Comparison of ENCODE assay signal across 27 mouse cellular contexts in genomic region chr2:151757451-151757850, GRCm38 (mm10). TPM values are rescaled to one million over a fixed set of nuclear protein-coding genes. Genes with fewer than 3 reads are reported as not detected.
DNase-seq lines count a peak whose midpoint lies in the region; ATAC-seq and TF ChIP-seq lines count a peak whose summit lies in the region.
"Had no signal": no experiment of that assay in that cellular context is flagged by ENCODE, and none has a peak within 500 bp of the region (broad histone marks: within the 10 kb centered on the region; RNA-seq: fewer than 3 reads in every experiment).

No protein-coding gene starts in this region.

- no peak for DNase-seq in hindbrain, embryonic 10.5 days (ENCODE audit: low spot score)
- peak; percentile 88 for DNase-seq in ES-E14 (ENCODE audit: low read depth, low spot score)
- DNase-seq in WW6 (ENCODE audit: low read depth, low spot score), result peak; percentile 65
- peak; percentile 11 for DNase-seq in embryonic facial prominence, embryonic 14.5 days (ENCODE audit: low spot score)
- DNase-seq in cerebellum, postnatal 14 days, result no peak
- no peak for DNase-seq in lung, adult 18-20 months
- DNase-seq in lung, postnatal 10 days, result no peak
- DNase-seq: adrenal gland, postnatal 10 days; adrenal gland, postnatal 36 days; cerebellum, adult 18-20 months; cerebellum, adult 9-11 months; cerebellum, postnatal 36 days; embryo, embryonic 11 days; gastrocnemius, postnatal 25 days; heart, adult 18-20 months; heart, postnatal 10 days; heart, postnatal 36 days had no signal

- ATAC-seq in hindbrain, embryonic 12.5 days (ENCODE audit: low FRiP score), result no peak
- no peak for ATAC-seq in embryonic facial prominence, embryonic 14.5 days (ENCODE audit: low read depth)
- ATAC-seq: CD4-positive, CD25-positive, alpha-beta regulatory T cell, adult 4 months; forebrain, embryonic 15.5 days; intestine, postnatal 0 days; Patski had no signal

- in situ Hi-C loops in ES-E14 (cut with MboI; ENCODE audit: low sequenced_read_pairs in 2 of 2, unreplicated experiment in 2 of 2), result no loop called here

- H3K4me1 ChIP-seq in hindbrain, embryonic 10.5 days (replicated peaks), result peaks cover 15% of the 10 kb centered on the region
- H3K4me1 ChIP-seq in hindbrain, embryonic 12.5 days, result peaks cover 4% of the 10 kb centered on the region; the same call in 1 of the 2 replicates
- no peaks in the 10 kb centered on the region for H3K4me1 ChIP-seq in ES-E14 (ENCODE audit: control insufficient read depth in 2 of 2, insufficient read depth in 2 of 2, low read length in 2 of 2, poor library complexity in 1 of 2)
- H3K4me1 ChIP-seq in embryonic facial prominence, embryonic 14.5 days (ENCODE audit: control insufficient read depth, insufficient read depth, low read length), result no peaks in the 10 kb centered on the region
- H3K4me1 ChIP-seq: embryonic facial prominence, embryonic 15.5 days; forebrain, embryonic 15.5 days; heart, embryonic 12.5 days; heart, embryonic 15.5 days; hindbrain, embryonic 15.5 days had no signal

- no peaks in the 10 kb centered on the region for H3K27me3 ChIP-seq in hindbrain, embryonic 10.5 days (ENCODE audit: insufficient read depth, poor library complexity, severe bottlenecking)
- H3K27me3 ChIP-seq in hindbrain, embryonic 12.5 days, result no peaks in the 10 kb centered on the region
- no peaks in the 10 kb centered on the region for H3K27me3 ChIP-seq in embryonic facial prominence, embryonic 14.5 days (replicated peaks; ENCODE audit: control insufficient read depth, insufficient read depth, low read length)
- H3K27me3 ChIP-seq: embryonic facial prominence, embryonic 15.5 days; forebrain, embryonic 15.5 days; heart, embryonic 12.5 days; heart, embryonic 15.5 days; hindbrain, embryonic 15.5 days had no signal

- H3K4me2 ChIP-seq in hindbrain, embryonic 12.5 days (replicated peaks), result no peak overlapping the region
- no peak overlapping the region for H3K4me2 ChIP-seq in embryonic facial prominence, embryonic 14.5 days (ENCODE audit: low read depth, low read length)
- H3K4me2 ChIP-seq: embryonic facial prominence, embryonic 15.5 days; forebrain, embryonic 15.5 days; heart, embryonic 12.5 days; heart, embryonic 15.5 days; hindbrain, embryonic 15.5 days had no signal

- peak overlapping the region; percentile 40; the same call in 1 of the 2 replicates for H3K27ac ChIP-seq in hindbrain, embryonic 10.5 days
- H3K27ac ChIP-seq in hindbrain, embryonic 12.5 days, result no peak overlapping the region
- H3K27ac ChIP-seq in ES-E14 (ENCODE audit: insufficient read depth, low read depth, low read length, poor library complexity, severe bottlenecking), result no peak overlapping the region
- no peak overlapping the region for H3K27ac ChIP-seq in embryonic facial prominence, embryonic 14.5 days (replicated peaks; ENCODE audit: low read depth, low read length)
- H3K27ac ChIP-seq: embryonic facial prominence, embryonic 15.5 days; forebrain, embryonic 15.5 days; heart, embryonic 15.5 days; hindbrain, embryonic 15.5 days had no signal

- no peak overlapping the region for H3K4me3 ChIP-seq in hindbrain, embryonic 10.5 days
- H3K4me3 ChIP-seq in hindbrain, embryonic 12.5 days, result no peak overlapping the region
- no peak overlapping the region for H3K4me3 ChIP-seq in ES-E14 (ENCODE audit: insufficient read depth in 1 of 2, low read depth in 1 of 2, low read length in 2 of 2, poor library complexity in 1 of 2, severe bottlenecking in 1 of 2)
- no peak overlapping the region for H3K4me3 ChIP-seq in embryonic facial prominence, embryonic 14.5 days (ENCODE audit: low read depth, low read length)
- H3K4me3 ChIP-seq: embryonic facial prominence, embryonic 15.5 days; forebrain, embryonic 15.5 days; heart, embryonic 12.5 days; heart, embryonic 15.5 days; hindbrain, embryonic 15.5 days had no signal

- H3K9me3 ChIP-seq in hindbrain, embryonic 10.5 days, result no peaks in the 10 kb centered on the region
- no peaks in the 10 kb centered on the region for H3K9me3 ChIP-seq in hindbrain, embryonic 12.5 days (replicated peaks)
- no peaks in the 10 kb centered on the region for H3K9me3 ChIP-seq in ES-E14 (ENCODE audit: control insufficient read depth, insufficient read depth, low read depth, low read length)
- H3K9me3 ChIP-seq in embryonic facial prominence, embryonic 14.5 days (ENCODE audit: control insufficient read depth, low read length), result no peaks in the 10 kb centered on the region
- H3K9me3 ChIP-seq: embryonic facial prominence, embryonic 15.5 days; forebrain, embryonic 15.5 days; G1E; heart, embryonic 12.5 days; heart, embryonic 15.5 days; hindbrain, embryonic 15.5 days had no signal

- WGBS in hindbrain, embryonic 10.5 days, result 71% methylated on average over 5 of the region's 5 CpGs
- whole genome bisulfite sequencing in hindbrain, embryonic 12.5 days, result 74% methylated on average over 5 of the region's 5 CpGs
- WGBS in embryonic facial prominence, embryonic 14.5 days, result 46% methylated on average over 5 of the region's 5 CpGs

- no peak overlapping the region for H3K9ac ChIP-seq in hindbrain, embryonic 12.5 days
- H3K9ac ChIP-seq in ES-E14 (ENCODE audit: insufficient read depth, low read depth, low read length, poor library complexity, severe bottlenecking), result no peak overlapping the region
- H3K9ac ChIP-seq in embryonic facial prominence, embryonic 14.5 days (ENCODE audit: low read depth, low read length), result no peak overlapping the region
- H3K9ac ChIP-seq: embryonic facial prominence, embryonic 15.5 days; forebrain, embryonic 15.5 days; heart, embryonic 12.5 days; heart, embryonic 15.5 days; hindbrain, embryonic 15.5 days had no signal

- no peaks in the 10 kb centered on the region for H3K36me3 ChIP-seq in hindbrain, embryonic 10.5 days
- H3K36me3 ChIP-seq in hindbrain, embryonic 12.5 days, result no peaks in the 10 kb centered on the region
- no peaks in the 10 kb centered on the region for H3K36me3 ChIP-seq in ES-E14 (ENCODE audit: control insufficient read depth, insufficient read depth, low read length, poor library complexity, severe bottlenecking)
- H3K36me3 ChIP-seq in embryonic facial prominence, embryonic 14.5 days (ENCODE audit: control insufficient read depth, insufficient read depth, low read length), result no peaks in the 10 kb centered on the region
- H3K36me3 ChIP-seq: embryonic facial prominence, embryonic 15.5 days; forebrain, embryonic 15.5 days; G1E; heart, embryonic 12.5 days; heart, embryonic 15.5 days; hindbrain, embryonic 15.5 days had no signal

TF ChIP-seq in ES-E14, 5 proteins besides CTCF, POLR2A, EP300 and RAD21:
- TF ChIP-seq HCFC1 (IDR thresholded peaks at IDR 0.05; ENCODE audit: borderline replicate concordance, insufficient read depth, low read length) (no peak), CHD2 (IDR thresholded peaks at IDR 0.05; ENCODE audit: low read depth, low read length) (no peak), ZNF384 (IDR thresholded peaks at IDR 0.05; ENCODE audit: low read depth, low read length) (no peak), MAFK (IDR thresholded peaks at IDR 0.05; ENCODE audit: insufficient read depth, low read depth, low read length) (no peak), ZC3H11A (IDR thresholded peaks at IDR 0.05; ENCODE audit: borderline replicate concordance, low read depth, low read length) (no peak)
TF ChIP-seq in ES-E14: peak in this region for 0.

RNA-seq across cellular contexts. Expression of gene Psmf1, which starts 13.5 kb away (rescaled TPM):
- polyA plus RNA-seq in hindbrain, embryonic 10.5 days (2016; fragmentation: Nextera tagmentation; extraction: Ambion mirVana), result 51.0 and 53.2 TPM in 2 replicates
- polyA plus RNA-seq in hindbrain, embryonic 12.5 days (2016; fragmentation: Nextera tagmentation; extraction: Ambion mirVana), result 45.2 and 47.9 TPM in 2 replicates
- total RNA-seq in ES-E14 (2012; rRNA removed), result 15.4 and 21.7 TPM in 2 replicates
- 38.9 and 48.4 TPM in 2 replicates for polyA plus RNA-seq in embryonic facial prominence, embryonic 14.5 days (2014; fragmentation: Nextera tagmentation; extraction: Ambion mirVana)

RNA-seq across cellular contexts. Expression of gene Tmem74b, which starts 55.6 kb away (rescaled TPM):
- polyA plus RNA-seq in hindbrain, embryonic 10.5 days (2016; fragmentation: Nextera tagmentation; extraction: Ambion mirVana), result 3.2 and 4.5 TPM in 2 replicates
- polyA plus RNA-seq in hindbrain, embryonic 12.5 days (2016; fragmentation: Nextera tagmentation; extraction: Ambion mirVana), result 9.7 and 10.3 TPM in 2 replicates
- total RNA-seq in ES-E14 (2012; rRNA removed), result 0.40 and 0.85 TPM in 2 replicates
- polyA plus RNA-seq in embryonic facial prominence, embryonic 14.5 days (2014; fragmentation: Nextera tagmentation; extraction: Ambion mirVana), result 2.5 and 3.1 TPM in 2 replicates
- total RNA-seq: G1E had no signal
- polyA plus RNA-seq: CD4-positive, CD25-positive, alpha-beta regulatory T cell, adult 4 months; G1E had no signal

Comparison
In these comparisons a context has a peak if more than half of its experiments do, and no peak if none do; other contexts are left out.
1. DNase-seq: peak in ES-E14 (single experiment), WW6 (single experiment) and embryonic facial prominence, embryonic 14.5 days (single experiment); none in hindbrain, embryonic 10.5 days (single experiment), cerebellum, postnatal 14 days (0 of 2), lung, adult 18-20 months (0 of 2) and lung, postnatal 10 days (single experiment).